Mouse (Mus musculus) cortical plate, adult 2 months (tissue): ENCODE measurements around the gene AC124108.1.

ENCODE experiments used
- CTCF ChIP-seq: fragments of 200-500 bp; IDR thresholded peaks from 2 replicates; pipeline ENCODE4 v1.5.1; 2011; ENCODE audit warnings: mild to moderate bottlenecking, control low read depth, low read length; ENCODE audit not compliant: insufficient read depth; ENCODE audit errors: extremely low read depth
- POLR2A ChIP-seq: fragments of 200-500 bp; IDR thresholded peaks from 2 replicates; pipeline ENCODE4 v1.6.1; 2011; ENCODE audit warnings: mild to moderate bottlenecking, low read length, control low read depth; ENCODE audit not compliant: insufficient read depth; ENCODE audit errors: extremely low read depth

DNA sequence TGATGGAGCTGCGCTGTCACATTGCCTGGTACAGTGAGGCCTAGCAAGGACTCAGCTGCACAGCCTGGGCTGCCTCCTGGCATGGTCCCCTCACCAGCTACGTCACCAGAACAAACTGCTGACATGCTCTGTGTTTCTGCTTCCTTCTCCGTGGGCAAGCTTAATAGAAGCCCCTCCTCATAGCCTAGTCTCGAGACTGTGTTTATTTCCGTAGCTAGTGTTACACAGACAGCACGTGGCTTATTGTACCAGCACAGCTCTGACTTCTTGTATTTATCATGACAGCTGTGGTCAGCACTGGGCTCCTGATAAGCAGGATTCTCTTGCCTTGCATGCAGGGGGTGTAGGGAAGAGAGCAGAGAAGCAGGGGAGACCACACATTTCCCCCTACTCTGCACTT is 54.9 kb downstream of the AC124108.1 start:
- no peak for TF ChIP-seq CTCF
- no peak for TF ChIP-seq POLR2A
